Mouse (Mus musculus) stomach, embryonic 15.5 days (tissue): Measurements from ENCODE around the gene Phf3. TPM values are rescaled to one million over a fixed set of nuclear protein-coding genes. Genes with fewer than 3 reads are reported as not detected.
"Not testable (repeated sequence)": the region's sequence is repeated elsewhere in the genome, so short reads cannot be mapped to it uniquely, and the experiment has no call there.

ENCODE experiments used
- ATAC-seq: fragments of 200-750 bp; cut with Nextera tagmentation; 2 replicates; pipeline ENCODE4 v1.8.0; 2017; ENCODE audit warnings: low read depth, moderate number of reproducible peaks, moderate TSS enrichment; ENCODE audit not compliant: insufficient read depth, low FRiP score
- H3K27ac ChIP-seq: fragments of 300-500 bp; sonication (generic); 2 replicates; pipeline ENCODE4 v1.5.1; 2015; ENCODE audit warnings: mild to moderate bottlenecking, inconsistent platforms
- H3K27me3 ChIP-seq: fragments of 300-500 bp; sonication (generic); replicated peaks from 2 replicates; pipeline ENCODE4 v1.6.1; 2015; ENCODE audit warnings: inconsistent platforms
- H3K36me3 ChIP-seq: fragments of 300-500 bp; sonication (generic); 2 replicates; pipeline ENCODE4 v1.6.1; 2015; ENCODE audit warnings: inconsistent platforms
- H3K4me1 ChIP-seq: fragments of 300-500 bp; sonication (generic); 2 replicates; pipeline ENCODE4 v1.6.1; 2015; ENCODE audit warnings: inconsistent platforms
- H3K4me2 ChIP-seq: fragments of 300-500 bp; sonication (generic); 2 replicates; pipeline ENCODE4 v1.6.1; 2015; ENCODE audit warnings: mild to moderate bottlenecking, inconsistent platforms
- H3K4me3 ChIP-seq: fragments of 300-500 bp; sonication (generic); replicated peaks from 2 replicates; pipeline ENCODE4 v1.5.1; 2015; ENCODE audit warnings: inconsistent platforms
- H3K9ac ChIP-seq: fragments of 300-500 bp; sonication (generic); 2 replicates; pipeline ENCODE4 v1.6.1; 2015; ENCODE audit warnings: inconsistent platforms
- H3K9me3 ChIP-seq: fragments of 300-500 bp; sonication (generic); 2 replicates; pipeline ENCODE4 v1.6.1; 2016; ENCODE audit warnings: inconsistent platforms
- WGBS: fragments of 180-500 bp; shearing (Covaris S2); methylation state at CpG from one replicate; pipeline ENCODE4 v1.1.7; 2015; 5-methylcytosine and 5-hydroxymethylcytosine counted together
- polyA plus RNA-seq: library from polyadenylated mRNA; unstranded; fragments of >200 nt; fragmentation: Nextera tagmentation; extraction: Ambion mirVana; gene quantifications from 2 replicates; pipeline ENCODE4 v1.2.1, GENCODE M21; 2015

Phf3 gene
- polyA plus RNA-seq, 1 experiment from 2014 or later = 36.7 TPM

DNA sequence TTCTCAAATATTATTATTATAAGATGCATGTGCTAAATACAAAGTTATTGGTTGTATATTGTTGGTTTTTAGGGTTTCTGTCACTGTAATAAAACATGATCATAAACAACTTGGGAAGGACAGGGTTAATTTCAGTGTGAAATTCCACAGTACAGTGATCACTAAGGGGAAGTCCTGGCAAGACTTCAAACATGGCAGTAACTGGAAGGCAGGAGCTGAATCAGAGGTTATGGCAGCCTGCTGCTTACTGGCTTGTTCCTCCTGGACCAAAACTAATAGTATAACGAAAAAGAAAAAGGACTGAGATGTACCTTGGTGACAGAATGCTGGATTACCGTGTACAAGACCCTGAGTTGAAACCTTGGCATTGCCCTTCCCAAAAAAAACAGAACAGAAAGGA lies 84.7 kb downstream of the Phf3 start:
- Histone ChIP-seq H3K4me2 (no peak overlapping the region), H3K27ac (no peak overlapping the region), H3K9me3 (no peaks in the 10 kb centered on the region), H3K4me1 (no peaks in the 10 kb centered on the region), H3K9ac (no peak overlapping the region), H3K4me3 (no peak overlapping the region), H3K36me3 (no peaks in the 10 kb centered on the region), H3K27me3 (no peaks in the 10 kb centered on the region)
- ATAC-seq = no peak
- WGBS = 74% methylated on average over 2 of the region's 2 CpGs

DNA sequence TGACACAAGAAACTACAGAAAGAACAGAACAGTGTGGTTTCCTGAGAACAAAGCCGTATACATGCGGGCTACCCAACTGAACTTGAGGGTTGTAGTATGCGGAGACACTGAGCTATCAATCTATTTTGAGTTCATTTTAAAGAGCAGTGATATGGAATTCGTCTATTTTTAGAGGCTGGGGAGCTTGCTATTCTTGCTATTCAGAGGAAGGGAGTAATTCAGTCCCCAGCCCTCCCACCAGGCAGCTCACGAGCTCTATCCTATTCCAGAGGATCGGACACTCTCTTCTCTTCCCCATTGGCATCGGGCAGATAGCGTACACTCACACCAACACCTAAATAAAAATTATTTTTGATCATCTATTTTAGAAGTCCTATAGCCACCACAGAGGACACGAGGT lies 87.1 kb downstream of the Phf3 start:
- H3K36me3 ChIP-seq = no peaks in the 10 kb centered on the region
- H3K9me3 ChIP-seq = no peaks in the 10 kb centered on the region
- H3K4me2 ChIP-seq = no peak overlapping the region
- H3K9ac ChIP-seq = no peak overlapping the region
- 81% methylated on average over 9 of the region's 9 CpGs for WGBS
- no peaks in the 10 kb centered on the region for H3K4me1 ChIP-seq
- no peak for ATAC-seq
- no peaks in the 10 kb centered on the region for H3K27me3 ChIP-seq
- H3K4me3 ChIP-seq = no peak overlapping the region
- H3K27ac ChIP-seq = no peak overlapping the region

DNA sequence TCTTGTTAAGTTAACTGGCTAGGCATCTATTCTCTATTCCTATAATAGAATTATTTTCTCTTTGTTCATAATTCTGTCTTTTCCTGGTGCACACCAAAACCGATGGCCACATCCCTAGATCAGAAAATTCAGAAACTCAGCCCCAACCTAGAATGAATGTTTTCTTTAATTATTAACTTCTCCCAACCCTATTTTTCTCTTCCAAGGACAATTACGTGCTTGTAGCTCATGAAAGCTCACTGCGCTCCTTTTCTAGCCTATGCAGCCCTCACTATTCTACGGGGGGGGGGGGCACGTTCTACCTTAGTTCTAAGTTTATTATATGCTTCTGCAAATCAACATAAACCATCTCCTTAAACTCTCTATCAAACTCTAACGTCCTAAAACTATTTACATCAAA lies 90.0 kb downstream of the Phf3 start:
- Histone ChIP-seq H3K9ac (no peak overlapping the region), H3K27ac (no peak overlapping the region), H3K4me2 (no peak overlapping the region), H3K36me3 (no peaks in the 10 kb centered on the region), H3K27me3 (no peaks in the 10 kb centered on the region), H3K9me3 (no peaks in the 10 kb centered on the region), H3K4me1 (no peaks in the 10 kb centered on the region), H3K4me3 (no peak overlapping the region)
- WGBS = 70% methylated on average over 6 of the region's 6 CpGs
- no peak for ATAC-seq

DNA sequence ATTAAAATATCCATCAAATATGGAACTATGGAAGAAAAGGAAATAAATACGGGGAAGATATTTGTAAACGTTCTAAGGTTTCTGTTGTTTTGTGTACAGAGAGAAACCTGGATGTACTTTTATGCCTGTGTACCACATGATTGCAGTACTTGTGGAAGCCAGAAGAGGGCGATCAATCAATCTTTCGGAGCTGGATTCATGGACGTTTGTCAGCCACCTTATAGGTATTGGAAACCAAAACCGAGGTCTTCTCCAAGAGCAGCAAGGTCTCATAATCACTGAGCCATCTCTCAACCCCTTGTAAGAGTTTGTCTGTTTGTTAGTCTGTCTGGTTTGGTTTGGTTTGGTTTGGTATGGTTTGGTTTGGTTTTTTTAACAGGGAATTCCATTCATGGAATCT lies 93.4 kb downstream of the Phf3 start:
- ATAC-seq = no peak
- H3K9me3 ChIP-seq = no peaks in the 10 kb centered on the region
- no peak overlapping the region for H3K4me2 ChIP-seq
- WGBS = 44% methylated on average over 6 of the region's 6 CpGs
- H3K36me3 ChIP-seq = no peaks in the 10 kb centered on the region
- no peak overlapping the region for H3K27ac ChIP-seq
- H3K27me3 ChIP-seq = no peaks in the 10 kb centered on the region
- no peaks in the 10 kb centered on the region for H3K4me1 ChIP-seq
- H3K9ac ChIP-seq = no peak overlapping the region
- H3K4me3 ChIP-seq = no peak overlapping the region

DNA sequence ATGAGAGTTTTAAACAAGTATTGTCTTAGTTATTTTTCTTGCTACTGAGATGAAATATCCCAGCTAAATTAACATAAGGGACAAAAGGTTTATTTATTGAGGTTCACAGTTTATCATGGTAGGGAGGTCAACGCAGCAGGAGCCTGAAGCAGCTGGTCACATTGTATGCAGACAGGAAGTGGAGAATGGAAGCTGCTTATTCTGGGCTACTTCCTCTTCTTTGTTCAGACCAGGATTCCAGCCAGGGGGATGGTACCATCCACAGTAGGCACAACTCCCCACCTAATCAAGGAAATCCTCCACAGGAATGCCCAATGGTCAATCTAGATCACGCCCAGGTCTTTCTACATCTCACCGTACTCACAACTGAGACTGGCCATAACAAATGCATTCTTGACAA lies 94.2 kb downstream of the Phf3 start:
- H3K9me3 ChIP-seq = no peaks in the 10 kb centered on the region
- no peaks in the 10 kb centered on the region for H3K27me3 ChIP-seq
- 80% methylated on average over 3 of the region's 3 CpGs for WGBS
- no peak overlapping the region for H3K27ac ChIP-seq
- no peak overlapping the region for H3K4me2 ChIP-seq
- ATAC-seq = no peak
- no peak overlapping the region for H3K4me3 ChIP-seq
- H3K9ac ChIP-seq = no peak overlapping the region
- H3K4me1 ChIP-seq = no peaks in the 10 kb centered on the region
- H3K36me3 ChIP-seq = no peaks in the 10 kb centered on the region

DNA sequence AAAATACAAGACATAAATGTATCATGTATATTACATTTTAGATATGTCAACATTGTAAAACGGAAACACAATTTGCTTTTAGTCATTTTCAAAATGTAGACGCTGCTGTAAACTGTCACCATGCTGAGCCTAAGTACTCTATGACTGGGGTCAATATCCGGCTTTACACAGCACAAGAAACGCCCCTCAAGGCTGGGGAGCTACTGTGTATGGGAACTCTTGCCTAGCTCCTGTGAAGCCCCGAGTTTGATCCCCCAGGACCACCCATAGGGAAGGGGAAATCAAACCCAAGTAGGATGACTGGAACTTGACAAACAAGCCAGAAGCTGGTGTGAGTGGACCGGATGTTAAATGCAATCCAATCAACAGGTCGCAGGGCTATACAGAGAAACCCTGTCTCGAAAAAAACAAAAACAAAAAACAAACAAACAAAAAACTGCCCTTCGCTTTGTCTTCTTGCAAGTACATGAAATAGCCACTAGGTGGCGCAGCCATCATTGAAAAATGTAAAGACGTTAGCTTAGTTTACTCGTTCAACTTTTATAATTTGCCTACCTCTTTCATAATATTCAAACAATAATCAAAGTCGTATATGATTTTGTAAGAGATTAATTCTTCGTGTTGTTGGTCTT lies 95.2 kb downstream of the Phf3 start:
- no peaks in the 10 kb centered on the region for H3K27me3 ChIP-seq
- H3K9me3 ChIP-seq = no peaks in the 10 kb centered on the region
- no peak overlapping the region for H3K4me3 ChIP-seq
- no peak overlapping the region for H3K9ac ChIP-seq
- no peak overlapping the region for H3K27ac ChIP-seq
- no peaks in the 10 kb centered on the region for H3K36me3 ChIP-seq
- no peaks in the 10 kb centered on the region for H3K4me1 ChIP-seq
- WGBS = 16% methylated on average over 14 of the region's 14 CpGs
- no peak for ATAC-seq
- no peak overlapping the region for H3K4me2 ChIP-seq

DNA sequence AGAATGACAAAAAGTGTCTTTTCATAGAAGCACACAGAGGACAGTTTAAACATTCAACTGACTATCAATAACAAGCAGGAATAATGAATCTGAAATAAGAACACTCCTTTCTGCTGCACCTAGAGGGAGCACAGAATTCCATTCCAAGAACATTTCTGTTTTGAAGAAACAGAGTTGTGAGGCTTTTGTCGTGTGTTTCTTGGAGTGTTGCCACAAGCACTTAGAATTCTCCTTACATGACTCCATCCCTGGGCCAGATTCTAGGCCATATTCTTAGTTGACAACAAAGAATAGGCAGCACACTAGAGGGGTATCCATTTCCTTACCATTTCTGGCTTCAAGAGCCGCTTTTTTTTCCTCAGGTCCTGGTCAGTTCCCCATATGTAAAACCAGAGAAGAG lies 97.5 kb downstream of the Phf3 start:
- Histone ChIP-seq H3K27me3 (no peaks in the 10 kb centered on the region), H3K9ac (no peak overlapping the region), H3K4me3 (no peak overlapping the region), H3K27ac (no peak overlapping the region), H3K4me1 (no peaks in the 10 kb centered on the region), H3K4me2 (no peak overlapping the region), H3K9me3 (no peaks in the 10 kb centered on the region), H3K36me3 (no peaks in the 10 kb centered on the region)
- no peak for ATAC-seq
- WGBS = 54% methylated on average over 2 of the region's 2 CpGs

DNA sequence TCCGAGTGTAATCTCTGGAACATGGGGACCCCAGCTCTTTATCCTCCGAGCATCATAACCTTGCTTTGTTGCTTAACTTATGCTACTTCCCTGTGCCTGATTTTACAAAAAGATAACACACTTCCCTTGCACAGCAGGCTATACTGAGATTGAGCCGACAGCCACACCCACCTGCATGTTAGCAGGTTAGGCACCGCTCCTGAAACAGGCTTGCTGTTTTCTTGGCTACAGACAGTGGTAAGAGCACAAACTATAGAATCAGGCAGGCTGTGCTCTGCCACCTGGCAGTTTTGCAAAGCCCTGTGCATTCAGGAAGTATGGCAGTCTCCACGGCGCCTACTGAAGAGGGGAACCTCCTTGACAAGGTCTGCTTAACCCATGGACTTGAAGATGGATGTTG lies 100.1 kb downstream of the Phf3 start:
- Histone ChIP-seq H3K9me3 (no peaks in the 10 kb centered on the region), H3K4me2 (no peak overlapping the region), H3K36me3 (no peaks in the 10 kb centered on the region), H3K4me1 (no peaks in the 10 kb centered on the region), H3K27me3 (no peaks in the 10 kb centered on the region), H3K4me3 (no peak overlapping the region), H3K27ac (no peak overlapping the region), H3K9ac (no peak overlapping the region)
- ATAC-seq = no peak
- WGBS = 76% methylated on average over 6 of the region's 6 CpGs

DNA sequence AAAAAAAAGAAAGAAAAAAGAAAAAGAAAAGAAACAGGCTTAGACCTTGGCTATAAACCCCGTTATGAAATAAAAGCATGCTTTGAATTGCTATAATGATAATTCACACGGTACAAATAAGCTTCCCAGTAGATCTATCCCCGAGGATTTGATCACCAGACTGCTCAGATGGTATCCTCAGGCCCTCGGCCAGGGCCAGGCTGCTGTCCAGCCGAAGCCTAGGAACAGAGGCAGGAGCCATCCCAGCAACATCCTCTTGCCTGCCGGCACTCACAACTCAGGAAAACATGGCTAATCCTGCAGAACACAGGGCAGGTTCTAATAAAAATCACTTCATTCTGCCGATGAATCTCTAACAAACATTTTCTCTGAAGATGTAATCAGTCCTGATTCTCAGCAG lies 100.9 kb downstream of the Phf3 start:
- Histone ChIP-seq H3K9ac (no peak overlapping the region), H3K4me2 (no peak overlapping the region), H3K4me3 (no peak overlapping the region), H3K4me1 (no peaks in the 10 kb centered on the region), H3K27ac (no peak overlapping the region), H3K27me3 (no peaks in the 10 kb centered on the region), H3K9me3 (no peaks in the 10 kb centered on the region), H3K36me3 (no peaks in the 10 kb centered on the region)
- ATAC-seq = no peak
- 80% methylated on average over 7 of the region's 7 CpGs for WGBS

DNA sequence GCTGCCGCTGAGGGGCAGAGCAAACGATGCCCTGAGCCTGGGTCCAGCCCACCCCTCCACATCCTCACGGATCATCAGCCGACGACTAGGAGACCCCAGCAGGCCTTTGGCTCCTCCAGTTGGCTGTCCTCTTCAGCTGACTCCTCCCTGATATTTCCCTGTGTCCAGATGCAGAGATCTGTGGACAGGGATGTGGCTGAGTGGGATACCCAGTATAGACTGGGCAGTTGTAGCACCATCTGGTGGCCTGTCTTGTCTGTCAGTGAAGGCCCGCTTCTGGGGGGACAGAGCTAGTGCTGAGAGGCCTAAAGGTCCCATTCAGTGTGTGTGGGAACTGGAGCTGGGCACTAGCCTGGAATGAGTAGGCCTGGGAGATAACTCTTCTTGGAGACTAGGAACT lies 101.9 kb downstream of the Phf3 start:
- Histone ChIP-seq H3K9ac (no peak overlapping the region), H3K36me3 (no peaks in the 10 kb centered on the region), H3K4me3 (no peak overlapping the region), H3K27ac (no peak overlapping the region), H3K9me3 (no peaks in the 10 kb centered on the region), H3K27me3 (no peaks in the 10 kb centered on the region), H3K4me1 (no peaks in the 10 kb centered on the region), H3K4me2 (no peak overlapping the region)
- ATAC-seq = no peak
- WGBS = 72% methylated on average over 6 of the region's 6 CpGs

DNA sequence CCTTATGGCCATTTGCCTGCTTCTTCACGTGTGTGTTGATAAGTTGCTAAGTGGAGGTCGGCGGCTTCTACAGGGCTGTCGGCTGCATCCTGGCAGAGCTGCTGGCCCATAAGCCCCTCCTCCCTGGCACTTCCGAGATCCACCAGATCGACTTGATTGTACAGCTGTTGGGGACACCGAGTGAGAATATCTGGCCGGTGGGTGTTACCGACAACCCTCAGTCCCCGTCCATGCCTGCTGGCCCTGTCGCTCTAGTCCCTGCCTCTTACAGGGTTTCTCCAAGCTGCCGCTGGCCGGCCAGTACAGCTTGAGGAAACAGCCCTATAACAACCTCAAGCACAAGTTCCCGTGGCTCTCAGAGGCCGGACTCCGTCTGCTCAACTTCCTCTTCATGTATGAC lies 103.1 kb downstream of the Phf3 start:
- H3K27ac ChIP-seq, H3K4me1 ChIP-seq, H3K9ac ChIP-seq, H3K9me3 ChIP-seq, ATAC-seq, H3K4me3 ChIP-seq, H3K36me3 ChIP-seq, H3K4me2 ChIP-seq, H3K27me3 ChIP-seq: not testable (repeated sequence)
- WGBS = 83% methylated on average over 16 of the region's 16 CpGs

DNA sequence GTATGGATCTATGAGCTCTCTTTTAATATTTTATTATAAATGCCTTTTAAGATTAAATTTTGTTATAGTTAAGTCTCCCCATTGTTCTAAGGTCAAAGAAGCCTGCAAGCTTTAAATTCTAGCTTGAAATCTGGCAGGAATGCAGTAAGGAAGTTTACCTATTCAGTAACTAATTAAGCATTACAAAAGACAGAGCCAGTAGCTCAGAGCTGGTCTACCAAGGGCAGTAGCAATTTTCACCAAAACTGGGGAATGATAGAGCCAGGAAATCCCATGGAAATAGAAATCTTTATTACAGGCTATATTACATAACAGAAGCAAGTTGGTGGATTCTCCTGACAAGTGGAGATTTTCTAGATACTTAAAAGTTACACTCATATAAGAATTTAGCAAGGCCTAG lies 116.9 kb downstream of the Phf3 start:
- no peak for ATAC-seq

DNA sequence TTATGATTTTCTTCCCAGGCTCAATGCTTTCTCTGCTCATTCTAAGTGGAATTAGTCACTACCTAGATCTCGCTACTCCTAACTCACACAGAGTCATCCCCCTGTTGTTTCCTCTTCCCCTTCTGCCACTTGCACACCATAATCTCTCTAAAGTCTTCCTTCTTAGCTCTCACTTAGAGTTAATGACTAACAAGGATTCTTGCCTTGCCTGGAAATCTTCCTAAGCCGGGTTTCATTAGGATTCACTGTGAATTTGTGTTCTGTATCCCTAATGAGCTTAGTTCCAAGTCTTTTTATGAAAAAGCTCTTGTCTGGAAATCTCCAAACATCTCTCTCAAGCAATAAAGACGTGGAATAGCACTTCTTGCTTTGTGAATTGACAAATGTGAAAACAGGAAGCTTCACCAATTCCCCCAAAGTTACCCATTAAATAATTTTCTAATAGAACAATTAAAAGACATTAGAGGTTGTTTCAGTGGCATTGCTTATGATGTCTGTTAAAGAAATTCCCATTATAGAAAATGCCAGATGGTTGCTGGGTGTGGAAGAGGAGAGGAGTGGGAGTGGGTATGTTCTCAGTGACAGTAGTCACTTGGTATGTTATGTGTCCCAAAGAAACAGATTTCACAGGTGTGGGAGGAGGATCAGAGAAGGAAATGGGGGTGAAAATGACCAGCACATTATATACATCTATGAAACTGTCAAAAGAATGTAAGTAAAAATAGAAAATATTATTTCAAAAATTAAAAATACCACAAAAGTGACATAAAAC lies 118.1 kb downstream of the Phf3 start:
- ATAC-seq = no peak
- Histone ChIP-seq H3K9ac (no peak overlapping the region), H3K27me3 (no peaks in the 10 kb centered on the region), H3K9me3 (no peaks in the 10 kb centered on the region), H3K4me1 (no peaks in the 10 kb centered on the region), H3K4me3 (no peak overlapping the region), H3K4me2 (no peak overlapping the region), H3K27ac (no peak overlapping the region), H3K36me3 (no peaks in the 10 kb centered on the region)
- WGBS = 66% methylated on average over 3 of the region's 3 CpGs

More for the DNA sequence above, 116.9 kb downstream of the Phf3 start:
- no peak overlapping the region for H3K9ac ChIP-seq
- H3K4me2 ChIP-seq = no peak overlapping the region
- no peaks in the 10 kb centered on the region for H3K27me3 ChIP-seq
- no peak overlapping the region for H3K27ac ChIP-seq
- no peaks in the 10 kb centered on the region for H3K4me1 ChIP-seq
- no peak overlapping the region for H3K4me3 ChIP-seq
- no peaks in the 10 kb centered on the region for H3K9me3 ChIP-seq
- no peaks in the 10 kb centered on the region for H3K36me3 ChIP-seq
